ENCODE assay signal across 19 mouse cellular contexts in the genomic region with DNA sequence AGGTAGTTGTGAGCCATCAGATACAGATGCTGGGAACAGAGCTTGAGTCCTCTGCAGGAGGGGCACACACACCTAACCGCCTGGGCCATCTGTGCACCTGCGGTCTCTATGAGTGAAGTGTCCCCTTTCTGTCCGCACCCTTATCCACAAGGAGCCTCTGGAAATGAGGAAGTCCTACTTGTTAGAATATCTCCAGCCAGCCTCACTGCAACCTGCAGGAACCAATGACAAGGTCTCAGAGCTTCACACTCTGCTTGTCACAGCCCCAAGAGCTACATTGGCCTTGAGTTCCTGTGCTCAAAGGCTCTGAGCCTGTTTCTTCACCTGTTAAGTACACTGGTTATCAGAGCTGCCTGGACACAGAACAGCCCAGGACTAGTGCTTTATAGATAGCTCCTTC. TPM values are rescaled to one million over a fixed set of nuclear protein-coding genes. Genes with fewer than 3 reads are reported as not detected.
A peak's percentile ranks its signal among the peaks of the same experiment; 100 is the strongest.
DNase-seq lines count a peak whose midpoint lies in the region; ATAC-seq lines count a peak whose summit lies in the region.
"Had no signal": no experiment of that assay in that cellular context is flagged by ENCODE, and none has a peak within 500 bp of the region (broad histone marks: within the 10 kb centered on the region; RNA-seq: fewer than 3 reads in every experiment).

No protein-coding gene starts in this region.

- WGBS in embryonic facial prominence, embryonic 13.5 days: 91% methylated on average over 3 of the region's 3 CpGs
- 90% methylated on average over 3 of the region's 3 CpGs for WGBS in embryonic facial prominence, embryonic 10.5 days
- 88% methylated on average over 3 of the region's 3 CpGs for WGBS in heart, embryonic 15.5 days
- 94% methylated on average over 3 of the region's 3 CpGs for WGBS in midbrain, embryonic 10.5 days
- 95% methylated on average over 3 of the region's 3 CpGs for whole genome bisulfite sequencing in midbrain, embryonic 14.5 days

- ATAC-seq in embryonic facial prominence, embryonic 13.5 days (ENCODE audit: insufficient number of reproducible peaks, insufficient read depth, low FRiP score, low TSS enrichment, low read depth): no peak
- no peak for ATAC-seq in heart, embryonic 15.5 days (replicated peaks; ENCODE audit: insufficient number of reproducible peaks, insufficient read depth, low FRiP score, low read depth)
- ATAC-seq in midbrain, embryonic 14.5 days (ENCODE audit: low FRiP score, low TSS enrichment): no peak

- H3K27ac ChIP-seq in embryonic facial prominence, embryonic 13.5 days: 0 out of 2 replicates have a peak overlapping the region, but pooled peaks have one; percentile 9
- H3K27ac ChIP-seq in embryonic facial prominence, embryonic 10.5 days (replicated peaks): no peak overlapping the region
- peak overlapping the region; percentile 88; the same call in 1 of the 2 replicates for H3K27ac ChIP-seq in heart, embryonic 15.5 days
- H3K27ac ChIP-seq in midbrain, embryonic 10.5 days (replicated peaks): peak overlapping the region; percentile 70; the same call in 1 of the 2 replicates
- no peak overlapping the region for H3K27ac ChIP-seq in midbrain, embryonic 14.5 days (replicated peaks; ENCODE audit: low read depth, low read length)
- H3K27ac ChIP-seq: kidney, postnatal 0 days; liver, embryonic 13.5 days had no signal

- H3K4me1 ChIP-seq in embryonic facial prominence, embryonic 13.5 days: peaks cover 99% of the 10 kb centered on the region
- peaks cover 97% of the 10 kb centered on the region for H3K4me1 ChIP-seq in embryonic facial prominence, embryonic 10.5 days
- H3K4me1 ChIP-seq in heart, embryonic 15.5 days (replicated peaks): peaks cover 77% of the 10 kb centered on the region
- H3K4me1 ChIP-seq in midbrain, embryonic 10.5 days: peaks cover 94% of the 10 kb centered on the region
- peaks cover 54% of the 10 kb centered on the region for H3K4me1 ChIP-seq in midbrain, embryonic 14.5 days (ENCODE audit: control insufficient read depth, insufficient read depth, low read length)

- H3K9me3 ChIP-seq in embryonic facial prominence, embryonic 13.5 days: no peaks in the 10 kb centered on the region
- no peaks in the 10 kb centered on the region for H3K9me3 ChIP-seq in embryonic facial prominence, embryonic 10.5 days
- no peaks in the 10 kb centered on the region for H3K9me3 ChIP-seq in heart, embryonic 15.5 days (replicated peaks)
- no peaks in the 10 kb centered on the region for H3K9me3 ChIP-seq in midbrain, embryonic 10.5 days (replicated peaks)
- H3K9me3 ChIP-seq in midbrain, embryonic 14.5 days (ENCODE audit: control insufficient read depth, low read length): no peaks in the 10 kb centered on the region
- H3K9me3 ChIP-seq: embryonic facial prominence, embryonic 12.5 days; forebrain, embryonic 13.5 days; hindbrain, embryonic 12.5 days; intestine, embryonic 15.5 days; liver, embryonic 13.5 days; stomach, embryonic 15.5 days had no signal

- no peak for DNase-seq in embryonic facial prominence, embryonic 10.5 days (ENCODE audit: low spot score)
- DNase-seq in heart, adult 8-10 months (ENCODE audit: low spot score): no peak
- no peak for DNase-seq in midbrain, embryonic 10.5 days (ENCODE audit: low spot score)
- no peak for DNase-seq in midbrain, embryonic 14.5 days
- DNase-seq in spleen, postnatal 36 days (ENCODE audit: low spot score in 2 of 2): no peak
- DNase-seq: kidney, adult 8-10 months had no signal

- H3K36me3 ChIP-seq in embryonic facial prominence, embryonic 13.5 days: peaks cover 16% of the 10 kb centered on the region; the same call in 1 of the 2 replicates
- peaks cover 93% of the 10 kb centered on the region for H3K36me3 ChIP-seq in embryonic facial prominence, embryonic 10.5 days (replicated peaks)
- no peaks in the 10 kb centered on the region for H3K36me3 ChIP-seq in heart, embryonic 15.5 days
- H3K36me3 ChIP-seq in midbrain, embryonic 10.5 days: peaks cover 91% of the 10 kb centered on the region
- peaks cover 18% of the 10 kb centered on the region for H3K36me3 ChIP-seq in midbrain, embryonic 14.5 days (ENCODE audit: control insufficient read depth, insufficient read depth, low read length)
- H3K36me3 ChIP-seq: intestine, embryonic 15.5 days; liver, embryonic 13.5 days; stomach, embryonic 15.5 days had no signal

- no peak overlapping the region for H3K4me2 ChIP-seq in embryonic facial prominence, embryonic 13.5 days
- H3K4me2 ChIP-seq in heart, embryonic 15.5 days: no peak overlapping the region
- H3K4me2 ChIP-seq in midbrain, embryonic 14.5 days (ENCODE audit: low read length): no peak overlapping the region
- H3K4me2 ChIP-seq: embryonic facial prominence, embryonic 12.5 days; hindbrain, embryonic 12.5 days; liver, embryonic 13.5 days; midbrain, embryonic 11.5 days had no signal

- H3K4me3 ChIP-seq in embryonic facial prominence, embryonic 13.5 days: no peak overlapping the region
- H3K4me3 ChIP-seq in embryonic facial prominence, embryonic 10.5 days: no peak overlapping the region
- H3K4me3 ChIP-seq in heart, embryonic 15.5 days: no peak overlapping the region
- no peak overlapping the region for H3K4me3 ChIP-seq in midbrain, embryonic 10.5 days
- H3K4me3 ChIP-seq in midbrain, embryonic 14.5 days (replicated peaks; ENCODE audit: low read depth, low read length): no peak overlapping the region
- H3K4me3 ChIP-seq: embryonic facial prominence, embryonic 12.5 days; erythroblast, embryonic 14.5 days; forebrain, embryonic 13.5 days; hindbrain, embryonic 12.5 days; intestine, embryonic 15.5 days; liver, embryonic 13.5 days; myocyte; stomach, embryonic 15.5 days had no signal

- no peak overlapping the region for H3K9ac ChIP-seq in embryonic facial prominence, embryonic 13.5 days
- no peak overlapping the region for H3K9ac ChIP-seq in heart, embryonic 15.5 days
- no peak overlapping the region for H3K9ac ChIP-seq in midbrain, embryonic 14.5 days (replicated peaks; ENCODE audit: low read length)
- H3K9ac ChIP-seq: embryonic facial prominence, embryonic 12.5 days; forebrain, embryonic 13.5 days; hindbrain, embryonic 12.5 days; intestine, embryonic 15.5 days; liver, embryonic 13.5 days; stomach, embryonic 15.5 days had no signal

- H3K27me3 ChIP-seq in embryonic facial prominence, embryonic 13.5 days: no peaks in the 10 kb centered on the region
- H3K27me3 ChIP-seq in embryonic facial prominence, embryonic 10.5 days (replicated peaks; ENCODE audit: low read depth, poor library complexity, severe bottlenecking): no peaks in the 10 kb centered on the region
- H3K27me3 ChIP-seq in heart, embryonic 15.5 days: no peaks in the 10 kb centered on the region
- no peaks in the 10 kb centered on the region for H3K27me3 ChIP-seq in midbrain, embryonic 10.5 days (ENCODE audit: low read depth, poor library complexity, severe bottlenecking)
- H3K27me3 ChIP-seq in midbrain, embryonic 14.5 days (ENCODE audit: control insufficient read depth, insufficient read depth, low read length): no peaks in the 10 kb centered on the region
- H3K27me3 ChIP-seq: embryonic facial prominence, embryonic 12.5 days; hindbrain, embryonic 12.5 days; intestine, embryonic 15.5 days; liver, embryonic 13.5 days; Patski; stomach, embryonic 15.5 days had no signal

RNA-seq across cellular contexts. Expression of a gene that starts 30.4 kb away (rescaled TPM):
- 13.1 and 13.9 TPM in 2 replicates for polyA plus RNA-seq in embryonic facial prominence, embryonic 13.5 days (2015; fragmentation: Nextera tagmentation; extraction: Ambion mirVana)
- 18.0 and 18.4 TPM in 2 replicates for polyA plus RNA-seq in embryonic facial prominence, embryonic 10.5 days (2016; fragmentation: Nextera tagmentation; extraction: Ambion mirVana)
- 4.2 and 5.7 TPM in 2 replicates for polyA plus RNA-seq in heart, embryonic 15.5 days (2015; fragmentation: Nextera tagmentation; extraction: Ambion mirVana)
- 10 to 100 TPM in 2 of 4 experiments, 1 to 10 TPM in 2; 6.2 to 12.6 (median 9.3) TPM for total RNA-seq in heart, adult 8-10 months (2022)
- 14.3 and 16.6 TPM in 2 replicates for polyA plus RNA-seq in midbrain, embryonic 10.5 days (2016; fragmentation: Nextera tagmentation; extraction: Ambion mirVana)
- 20.0 and 25.9 TPM in 2 replicates for polyA plus RNA-seq in midbrain, embryonic 14.5 days (2014; fragmentation: Nextera tagmentation; extraction: Ambion mirVana)

Comparison
In these comparisons a context has a peak if more than half of its experiments do, and no peak if none do; other contexts are left out.
1. H3K27ac ChIP-seq: peak in embryonic facial prominence, embryonic 13.5 days (single experiment), heart, embryonic 15.5 days (single experiment) and midbrain, embryonic 10.5 days (single experiment); none in embryonic facial prominence, embryonic 10.5 days (single experiment) and midbrain, embryonic 14.5 days (single experiment).